Comparison of ENCODE assay signal across 9 mouse cellular contexts in the genomic region with DNA sequence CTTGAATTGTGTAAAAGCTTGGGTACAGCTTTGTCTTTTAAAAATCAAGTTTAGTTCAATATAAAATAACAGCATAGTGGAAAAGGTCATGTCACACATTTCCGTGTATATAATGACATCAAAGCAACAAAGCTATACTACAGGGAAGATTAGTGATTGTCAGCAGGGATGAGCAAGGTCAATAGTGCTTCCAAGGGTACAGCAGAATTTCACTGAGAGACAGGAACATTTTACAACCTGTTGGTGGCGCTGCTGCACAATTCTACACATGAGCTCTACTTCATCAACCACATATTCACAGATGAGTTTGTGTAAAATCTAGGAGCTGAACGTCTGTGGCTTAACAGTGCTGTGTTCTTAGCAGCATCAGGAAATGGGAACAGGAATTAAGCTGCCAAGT.
DNase-seq lines count a peak whose midpoint lies in the region; ATAC-seq lines count a peak whose summit lies in the region.
"Had no signal": no experiment of that assay in that cellular context is flagged by ENCODE, and none has a peak within 500 bp of the region (broad histone marks: within the 10 kb centered on the region; RNA-seq: fewer than 3 reads in every experiment).

No protein-coding gene starts in this region.

- no peaks in the 10 kb centered on the region for H3K9me3 ChIP-seq in forebrain, embryonic 10.5 days
- no peaks in the 10 kb centered on the region for H3K9me3 ChIP-seq in forebrain, embryonic 16.5 days (ENCODE audit: control insufficient read depth, low read length)
- no peaks in the 10 kb centered on the region for H3K9me3 ChIP-seq in midbrain, embryonic 10.5 days (replicated peaks)
- H3K9me3 ChIP-seq: heart, embryonic 13.5 days had no signal

- ATAC-seq in forebrain, embryonic 16.5 days, result no peak; the same call in 1 of the 2 replicates

- no peak overlapping the region for H3K4me3 ChIP-seq in forebrain, embryonic 10.5 days
- no peak overlapping the region for H3K4me3 ChIP-seq in forebrain, embryonic 16.5 days (replicated peaks; ENCODE audit: low read length)
- no peak overlapping the region for H3K4me3 ChIP-seq in midbrain, embryonic 10.5 days
- H3K4me3 ChIP-seq: heart, embryonic 13.5 days had no signal

- no peak overlapping the region for H3K4me2 ChIP-seq in forebrain, embryonic 16.5 days (ENCODE audit: low read length)
- H3K4me2 ChIP-seq: heart, embryonic 13.5 days had no signal

- 0 out of 2 replicates have a peak, but pooled peaks cover 2% of the 10 kb centered on the region for H3K4me1 ChIP-seq in forebrain, embryonic 10.5 days
- no peaks in the 10 kb centered on the region for H3K4me1 ChIP-seq in forebrain, embryonic 16.5 days (replicated peaks; ENCODE audit: control insufficient read depth, insufficient read depth, low read length)
- no peaks in the 10 kb centered on the region for H3K4me1 ChIP-seq in midbrain, embryonic 10.5 days
- H3K4me1 ChIP-seq: heart, embryonic 13.5 days had no signal

- intact Hi-C loops in gastrocnemius, postnatal 14 days (cut with DNase I; ENCODE audit: low total_unique reads), result no loop called here

- no peak overlapping the region for H3K9ac ChIP-seq in forebrain, embryonic 16.5 days (replicated peaks; ENCODE audit: low read depth, low read length)
- H3K9ac ChIP-seq: heart, embryonic 13.5 days had no signal

- H3K27ac ChIP-seq in forebrain, embryonic 10.5 days, result no peak overlapping the region
- no peak overlapping the region for H3K27ac ChIP-seq in forebrain, embryonic 16.5 days (ENCODE audit: low read length)
- H3K27ac ChIP-seq in midbrain, embryonic 10.5 days (replicated peaks), result no peak overlapping the region
- H3K27ac ChIP-seq: heart, embryonic 13.5 days had no signal

- WGBS in forebrain, embryonic 10.5 days, result 9% methylated on average over 3 of the region's 3 CpGs
- 4% methylated on average over 3 of the region's 3 CpGs for WGBS in forebrain, embryonic 16.5 days
- 9% methylated on average over 3 of the region's 3 CpGs for WGBS in midbrain, embryonic 10.5 days

- H3K27me3 ChIP-seq in forebrain, embryonic 10.5 days (ENCODE audit: poor library complexity, severe bottlenecking), result no peaks in the 10 kb centered on the region
- no peaks in the 10 kb centered on the region for H3K27me3 ChIP-seq in forebrain, embryonic 16.5 days (replicated peaks; ENCODE audit: control insufficient read depth, insufficient read depth, low read length)
- no peaks in the 10 kb centered on the region for H3K27me3 ChIP-seq in midbrain, embryonic 10.5 days (ENCODE audit: low read depth, poor library complexity, severe bottlenecking)
- H3K27me3 ChIP-seq: heart, embryonic 13.5 days had no signal

- DNase-seq in forebrain, embryonic 10.5 days (ENCODE audit: extremely low spot score, low spot score), result peak; percentile 31
- DNase-seq in MEL-GATA-1-ER (ENCODE audit: extremely low read depth, low read depth), result peak; percentile 4
- peak; percentile 12 for DNase-seq in cerebellum, adult 9-10 months
- DNase-seq in gastrocnemius, postnatal 14 days, result peak; percentile 14
- DNase-seq in layer of hippocampus, adult 9-10 months (ENCODE audit: low spot score), result peak; percentile 26
- peak; percentile 49 for DNase-seq in midbrain, embryonic 10.5 days (ENCODE audit: low spot score)
- DNase-seq in natural killer cell, adult 2 months (ENCODE audit: low spot score in 2 of 2), result no peak

- no peaks in the 10 kb centered on the region for H3K36me3 ChIP-seq in forebrain, embryonic 10.5 days (replicated peaks)
- H3K36me3 ChIP-seq in forebrain, embryonic 16.5 days (ENCODE audit: control insufficient read depth, insufficient read depth), result no peaks in the 10 kb centered on the region
- no peaks in the 10 kb centered on the region for H3K36me3 ChIP-seq in midbrain, embryonic 10.5 days
- H3K36me3 ChIP-seq: heart, embryonic 13.5 days had no signal

Comparison
In these comparisons a context has a peak if more than half of its experiments do, and no peak if none do; other contexts are left out.
1. DNase-seq: peak in forebrain, embryonic 10.5 days (single experiment), MEL-GATA-1-ER (single experiment), cerebellum, adult 9-10 months (single experiment), gastrocnemius, postnatal 14 days (single experiment), layer of hippocampus, adult 9-10 months (single experiment) and midbrain, embryonic 10.5 days (single experiment); none in natural killer cell, adult 2 months (0 of 2).